Mouse (Mus musculus): ENCODE data around the gene Akr1e1.

GRCm38 (mm10) chr13:4608530-4608929 lies 444 bp downstream of the Akr1e1 start:
- TF ChIP-seq CTCF (IDR thresholded peaks at IDR 0.05; ENCODE audit: low read depth) (no peak), EP300 (IDR thresholded peaks at IDR 0.05; ENCODE audit: low read depth) (no peak)

Measured in liver, postnatal 0 days (tissue).